Mouse (Mus musculus) heart, adult 2 months (tissue): ENCODE results near the gene Fli1. TPM values are rescaled to one million over a fixed set of nuclear protein-coding genes. Genes with fewer than 3 reads are reported as not detected.

Source experiments
- DNase-seq, 2 experiments: peaks; one replicate each; pipeline ENCODE4 v3.0.0; 2021
- H3K27ac ChIP-seq: fragments of 200-600 bp; 2 replicates; pipeline ENCODE4 v1.8.1; 2022
- H3K27me3 ChIP-seq: fragments of 200-500 bp; 2 replicates; pipeline ENCODE4 v1.6.1; 2012; ENCODE audit warnings: mild to moderate bottlenecking, low read length, inconsistent platforms, mixed read lengths; ENCODE audit not compliant: control insufficient read depth, insufficient read depth
- H3K36me3 ChIP-seq: fragments of 200-500 bp; 2 replicates; pipeline ENCODE4 v1.6.1; 2012; ENCODE audit warnings: low read length, inconsistent platforms; ENCODE audit not compliant: control insufficient read depth, insufficient read depth
- H3K4me1 ChIP-seq: fragments of 200-500 bp; 2 replicates; pipeline ENCODE4 v1.6.1; 2011; ENCODE audit warnings: low read length; ENCODE audit not compliant: control insufficient read depth, insufficient read depth
- H3K4me3 ChIP-seq: fragments of 200-600 bp; 2 replicates; pipeline ENCODE4 v1.8.1; 2022
- H3K79me2 ChIP-seq: fragments of 200-500 bp; replicated peaks from 2 replicates; pipeline ENCODE4 v1.6.1; 2012; ENCODE audit warnings: mild to moderate bottlenecking, inconsistent platforms, low read length, moderate library complexity, mixed read lengths; ENCODE audit not compliant: control insufficient read depth, insufficient read depth
- H3K9ac ChIP-seq: fragments of 200-500 bp; 2 replicates; pipeline ENCODE4 v1.6.1; 2012; ENCODE audit warnings: low read depth, mild to moderate bottlenecking, control low read depth, inconsistent platforms, low read length, mixed read lengths
- CTCF ChIP-seq: fragments of 200-600 bp; IDR thresholded peaks from 2 replicates; pipeline ENCODE4 v1.8.1; 2022; ENCODE audit warnings: antibody characterized with exemption, mild to moderate bottlenecking, moderate library complexity
- EP300 ChIP-seq: fragments of 200-500 bp; IDR thresholded peaks from 2 replicates; pipeline ENCODE4 v1.6.1; 2011; ENCODE audit warnings: low read depth, low read length, control low read depth; ENCODE audit not compliant: insufficient read depth
- POLR2A ChIP-seq: fragments of 200-500 bp; IDR thresholded peaks from 2 replicates; pipeline ENCODE4 v1.6.1; 2011; ENCODE audit warnings: mild to moderate bottlenecking, low read depth, low read length, control low read depth; ENCODE audit not compliant: insufficient read depth
- WGBS: fragments of 180-500 bp; shearing (Covaris S2); methylation state at CpG from one replicate; pipeline ENCODE4 v1.1.7; 2018; 5-methylcytosine and 5-hydroxymethylcytosine counted together
- intact Hi-C: fragments of 180-260 bp; cut with DNase I; formaldehyde crosslinking; loops from one replicate; pipeline ENCODE4 v1.15.1; 2025
- polyA plus RNA-seq: library from polyadenylated mRNA; depleted of rRNA; stranded (reverse); fragments of >200 nt; gene quantifications from 2 replicates; pipeline ENCODE4 v1.2.3, GENCODE M21; 2012
- total RNA-seq, 2 experiments: library from RNA; stranded (reverse); gene quantifications; 2 replicates each; pipeline ENCODE4 v1.2.3; 2021

The Fli1 gene
- total and polyA plus RNA-seq, 3 experiments, result 14.9 to 28.2 (median 23.5) TPM

- peaks cover 4% of the 10 kb centered on the region for H3K79me2 ChIP-seq
- WGBS, result 62% methylated on average over 4 of the region's 4 CpGs
- no peak for DNase-seq
- peaks cover 20% of the 10 kb centered on the region for H3K4me1 ChIP-seq
- H3K27ac ChIP-seq, result no peak overlapping the region
- H3K9ac ChIP-seq, result no peak overlapping the region
- TF ChIP-seq POLR2A, result no peak
- TF ChIP-seq CTCF, result no peak
- TF ChIP-seq EP300, result no peak
- H3K36me3 ChIP-seq, result peaks cover 11% of the 10 kb centered on the region
- intact Hi-C loops, result no loop called here
- H3K4me3 ChIP-seq, result no peak overlapping the region
- no peaks in the 10 kb centered on the region for H3K27me3 ChIP-seq
Measured at GRCm38 (mm10) chr9:32489315-32489714, 53.3 kb downstream of the Fli1 start.

GRCm38 (mm10) chr9:32488627-32489026, 54.0 kb downstream of the Fli1 start:
- DNase-seq, result no peak
- H3K9ac ChIP-seq, result no peak overlapping the region
- H3K27me3 ChIP-seq, result no peaks in the 10 kb centered on the region
- intact Hi-C loops, result no loop called here
- no peak for TF ChIP-seq POLR2A
- H3K36me3 ChIP-seq, result peaks cover 13% of the 10 kb centered on the region
- peaks cover 4% of the 10 kb centered on the region for H3K79me2 ChIP-seq
- H3K27ac ChIP-seq, result no peak overlapping the region
- no peak overlapping the region for H3K4me3 ChIP-seq
- peaks cover 18% of the 10 kb centered on the region for H3K4me1 ChIP-seq

GRCm38 (mm10) chr9:32487823-32488222, 54.8 kb downstream of the Fli1 start:
- intact Hi-C loops, result no loop called here
- 86% methylated on average over 5 of the region's 5 CpGs for WGBS
- Histone ChIP-seq H3K4me3 (no peak overlapping the region), H3K27ac (no peak overlapping the region), H3K36me3 (peaks cover 14% of the 10 kb centered on the region), H3K4me1 (peaks cover 16% of the 10 kb centered on the region), H3K27me3 (no peaks in the 10 kb centered on the region), H3K9ac (no peak overlapping the region), H3K79me2 (no peaks in the 10 kb centered on the region)
- no peak for TF ChIP-seq CTCF
- TF ChIP-seq POLR2A, result no peak
- no peak for TF ChIP-seq EP300
- DNase-seq, result no peak

GRCm38 (mm10) chr9:32487401-32487800, 55.3 kb downstream of the Fli1 start:
- peaks cover 14% of the 10 kb centered on the region for H3K36me3 ChIP-seq
- 80% methylated on average over 4 of the region's 4 CpGs for WGBS
- TF ChIP-seq CTCF (no peak), POLR2A (no peak)
- H3K4me1 ChIP-seq, result peaks cover 16% of the 10 kb centered on the region
- intact Hi-C loops, result no loop called here
- H3K9ac ChIP-seq, result no peak overlapping the region
- no peaks in the 10 kb centered on the region for H3K79me2 ChIP-seq
- no peak overlapping the region for H3K27ac ChIP-seq
- no peak overlapping the region for H3K4me3 ChIP-seq
- no peak for DNase-seq
- no peaks in the 10 kb centered on the region for H3K27me3 ChIP-seq

- no peak overlapping the region for H3K9ac ChIP-seq
- WGBS, result 55% methylated on average over 5 of the region's 5 CpGs
- H3K79me2 ChIP-seq, result peaks cover 2% of the 10 kb centered on the region; the same call in 1 of the 2 replicates
- TF ChIP-seq POLR2A (no peak), CTCF (no peak), EP300 (no peak)
- DNase-seq, result no peak
- no peak overlapping the region for H3K4me3 ChIP-seq
- H3K36me3 ChIP-seq, result peaks cover 22% of the 10 kb centered on the region
- H3K27ac ChIP-seq, result no peak overlapping the region
- intact Hi-C loops, result no loop called here
- H3K4me1 ChIP-seq, result peaks cover 21% of the 10 kb centered on the region
- H3K27me3 ChIP-seq, result no peaks in the 10 kb centered on the region
Measured at GRCm38 (mm10) chr9:32480418-32480817, 62.2 kb downstream of the Fli1 start.

- no peak for DNase-seq
- H3K36me3 ChIP-seq, result peaks cover 18% of the 10 kb centered on the region
- no peaks in the 10 kb centered on the region for H3K27me3 ChIP-seq
- H3K4me3 ChIP-seq, result no peak overlapping the region
- H3K79me2 ChIP-seq, result peaks cover 2% of the 10 kb centered on the region; the same call in 1 of the 2 replicates
- TF ChIP-seq CTCF, result no peak
- TF ChIP-seq EP300, result no peak
- TF ChIP-seq POLR2A, result no peak
- H3K27ac ChIP-seq, result no peak overlapping the region; the same call in 1 of the 2 replicates
- peaks cover 19% of the 10 kb centered on the region for H3K4me1 ChIP-seq
- no peak overlapping the region for H3K9ac ChIP-seq
- intact Hi-C loops, result no loop called here
- 47% methylated on average over 3 of the region's 3 CpGs for WGBS
Measured at GRCm38 (mm10) chr9:32478799-32479198, 63.9 kb downstream of the Fli1 start.
